Mouse (Mus musculus): ENCODE results near the gene Spg7. TPM values are rescaled to one million over a fixed set of nuclear protein-coding genes. Genes with fewer than 3 reads are reported as not detected.
"Not testable (repeated sequence)": the region's sequence is repeated elsewhere in the genome, so short reads cannot be mapped to it uniquely, and the experiment has no call there.

The Spg7 gene
- polyA plus RNA-seq, 1 experiment from 2014 or later: 143 TPM

GRCm38 (mm10) chr8:123040110-123040650 lies 22.6 kb upstream of the Spg7 start:
- no peak for ATAC-seq
- POLR2A ChIA-PET: interaction anchor here (0.6 to 2.4 kb wide), 5 partner anchors 9 to 133 kb away, joined by 3 to 9 read pairs (median 3); no protein-coding TSS in a partner anchor
- in situ Hi-C loops (cut with MboI; ENCODE audit: low pct_unique_long_range_greater_than_20kb): no loop called here

DNA sequence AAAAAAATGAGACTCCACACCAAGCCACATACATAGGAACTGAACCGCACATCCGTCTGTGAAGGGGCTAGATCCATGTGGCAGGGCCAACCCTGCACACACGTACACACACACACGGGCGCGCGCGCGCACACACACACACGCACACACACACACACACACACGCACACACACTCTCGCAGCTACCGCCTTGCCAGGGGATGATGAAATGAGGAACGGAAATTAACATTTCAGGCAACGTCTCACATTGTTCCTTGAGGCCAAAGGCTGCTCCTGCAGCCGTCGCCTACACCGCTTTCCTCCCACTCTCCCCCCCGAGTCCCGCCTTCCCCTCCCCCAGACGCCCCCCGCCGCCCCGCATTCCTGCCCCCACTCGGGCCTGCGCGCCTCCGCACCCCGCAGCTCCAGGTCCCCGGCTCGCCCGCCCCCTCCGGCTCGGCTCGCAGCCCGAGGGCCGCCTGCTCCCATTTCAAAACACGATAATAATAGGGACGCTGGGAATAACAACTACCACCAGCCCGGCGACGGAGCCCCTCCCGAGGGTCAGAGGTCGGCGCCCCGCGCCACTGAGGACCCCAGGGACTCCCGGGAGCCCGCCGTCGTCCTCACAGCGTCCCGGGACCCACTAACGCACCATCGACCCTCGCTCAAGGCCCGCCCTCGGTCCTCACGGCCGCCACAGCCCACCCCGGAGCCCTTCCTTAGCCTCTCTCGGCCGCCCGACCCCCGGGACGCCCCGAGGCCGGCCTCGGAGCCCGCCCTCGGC lies 21.6 kb upstream of the Spg7 start:
- CTCF ChIA-PET: interaction anchor here (1.1 to 1.5 kb wide), 3 partner anchors 12 to 207 kb away, joined by 3 read pairs; no protein-coding TSS in a partner anchor

More at GRCm38 (mm10) chr8:123040110-123040650, 22.6 kb upstream of the Spg7 start:
- DNase-seq (ENCODE audit: low read depth, low spot score): no peak
- TF ChIP-seq CTCF (IDR thresholded peaks at IDR 0.05): no peak
- H3K27me3 ChIP-seq: no peaks in the 10 kb centered on the region
- CTCF ChIA-PET: interaction anchor here (1.1 to 1.5 kb wide), 3 partner anchors 11 to 206 kb away, joined by 3 read pairs; no protein-coding TSS in a partner anchor

DNA sequence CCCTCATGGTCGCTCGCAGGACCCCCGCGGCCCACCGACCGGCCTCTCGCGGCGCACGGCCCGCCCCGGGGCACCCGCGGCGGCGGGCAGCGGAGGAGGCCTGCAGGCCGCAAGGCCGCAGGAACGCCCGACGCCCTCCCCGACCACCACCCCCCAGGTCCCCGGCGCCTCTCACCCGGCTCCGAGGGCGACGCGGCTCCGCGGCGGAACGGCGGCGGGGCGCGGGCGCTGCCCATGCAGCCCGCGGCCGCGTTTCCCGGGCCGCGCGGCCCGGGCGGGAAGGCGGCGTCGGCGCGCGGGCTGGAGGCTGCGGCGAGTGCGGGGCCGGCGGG lies 21.0 kb upstream of the Spg7 start:
- no peaks in the 10 kb centered on the region for H3K27me3 ChIP-seq
- in situ Hi-C loops (cut with MboI; ENCODE audit: low pct_unique_long_range_greater_than_20kb): no loop called here
- DNase-seq (ENCODE audit: low read depth, low spot score) (no peak), ATAC-seq (peak; percentile 17)
- POLR2A ChIA-PET: interaction anchor here (2.4 kb wide), 1 partner anchor 135 kb away, joined by 9 read pairs; no protein-coding TSS in a partner anchor
- TF ChIP-seq CTCF (IDR thresholded peaks at IDR 0.05): no peak
- CTCF ChIA-PET: interaction anchor here (1.5 kb wide), 1 partner anchor 21 kb away, joined by 4 read pairs; no protein-coding TSS in a partner anchor

More for the DNA sequence above, 21.6 kb upstream of the Spg7 start:
- ATAC-seq (no peak), DNase-seq (ENCODE audit: low read depth, low spot score) (no peak)
- in situ Hi-C loops (cut with MboI; ENCODE audit: low pct_unique_long_range_greater_than_20kb): no loop called here
- POLR2A ChIA-PET: interaction anchor here (0.6 to 2.4 kb wide), 3 partner anchors 10 to 134 kb away, joined by 3 to 9 read pairs (median 6); no protein-coding TSS in a partner anchor
- TF ChIP-seq CTCF (IDR thresholded peaks at IDR 0.05): no peak
- H3K27me3 ChIP-seq: no peaks in the 10 kb centered on the region

DNA sequence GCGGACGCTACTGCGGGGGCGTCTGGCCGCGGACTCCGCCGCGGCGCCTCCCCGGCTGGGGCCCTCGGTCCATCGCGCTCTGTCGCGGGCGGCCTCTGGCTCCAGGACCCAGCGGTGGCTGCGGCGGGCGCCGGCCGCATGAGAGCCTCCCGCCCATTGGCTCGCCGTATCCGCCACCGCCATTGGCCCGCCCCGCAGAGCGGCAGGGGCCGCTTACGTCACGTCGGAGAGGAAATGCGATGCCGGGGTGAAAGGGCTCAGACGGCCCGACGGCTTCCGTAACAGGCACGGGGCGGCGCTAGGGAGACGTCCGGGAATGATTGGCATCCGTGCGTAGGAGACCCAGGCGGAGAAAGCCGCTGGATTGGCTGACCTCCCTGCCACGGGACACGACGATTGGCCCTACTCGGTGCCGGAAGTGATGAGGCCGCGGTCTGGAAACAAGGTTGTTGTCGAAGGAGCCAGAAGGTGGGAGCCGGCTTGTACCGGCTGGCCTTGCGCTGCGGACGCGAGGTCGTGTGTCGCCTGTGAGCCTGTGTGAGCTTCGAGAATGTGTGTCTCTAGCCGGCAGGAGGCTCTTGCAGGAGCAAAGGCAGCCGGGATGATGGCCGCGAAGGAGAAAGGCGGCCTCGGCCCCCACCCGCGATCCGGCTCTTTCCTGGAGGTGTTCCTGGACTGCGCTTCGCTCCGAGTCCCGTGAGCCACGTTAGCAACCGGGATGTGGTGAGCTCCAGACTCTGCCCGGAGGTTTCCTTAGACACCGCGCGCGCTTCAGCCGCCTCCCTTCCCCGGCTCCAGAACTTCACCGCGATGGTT lies 20.4 kb upstream of the Spg7 start, which contains the start of gene Ankrd11:
Ankrd11 (minus strand) TSS at position 120 of the 816 bp plus-strand sequence.
- CTCF ChIA-PET: interaction anchor here (0.8 to 1.8 kb wide), 4 partner anchors 20 to 136 kb away, joined by 3 to 9 read pairs (median 4); no protein-coding TSS in a partner anchor
- peak; percentile 91 for ATAC-seq
- in situ Hi-C loops (cut with MboI; ENCODE audit: low pct_unique_long_range_greater_than_20kb): no loop called here
- no peak for TF ChIP-seq CTCF (IDR thresholded peaks at IDR 0.05)
- DNase-seq (ENCODE audit: low read depth, low spot score): peak; percentile 96
- H3K27me3 ChIP-seq: no peaks in the 10 kb centered on the region
- POLR2A ChIA-PET: interaction anchor here (1.2 to 1.4 kb wide), 2 partner anchors 24 to 136 kb away, joined by 3 to 4 read pairs; no protein-coding TSS in a partner anchor

- POLR2A ChIA-PET: interaction anchor here (1.2 to 1.4 kb wide), 2 partner anchors 23 to 137 kb away, joined by 3 to 4 read pairs; no protein-coding TSS in a partner anchor
- in situ Hi-C loops (cut with MboI; ENCODE audit: low pct_unique_long_range_greater_than_20kb): no loop called here
- CTCF ChIA-PET: interaction anchor here (0.8 to 1.8 kb wide), 4 partner anchors 19 to 137 kb away, joined by 3 to 9 read pairs (median 4); no protein-coding TSS in a partner anchor
- DNase-seq (ENCODE audit: low read depth, low spot score): no peak
- no peaks in the 10 kb centered on the region for H3K27me3 ChIP-seq
- no peak for TF ChIP-seq CTCF (IDR thresholded peaks at IDR 0.05)
- ATAC-seq: no peak
These were observed 19.6 kb upstream of the Spg7 start for GRCm38 (mm10) chr8:123042974-123043625.

DNA sequence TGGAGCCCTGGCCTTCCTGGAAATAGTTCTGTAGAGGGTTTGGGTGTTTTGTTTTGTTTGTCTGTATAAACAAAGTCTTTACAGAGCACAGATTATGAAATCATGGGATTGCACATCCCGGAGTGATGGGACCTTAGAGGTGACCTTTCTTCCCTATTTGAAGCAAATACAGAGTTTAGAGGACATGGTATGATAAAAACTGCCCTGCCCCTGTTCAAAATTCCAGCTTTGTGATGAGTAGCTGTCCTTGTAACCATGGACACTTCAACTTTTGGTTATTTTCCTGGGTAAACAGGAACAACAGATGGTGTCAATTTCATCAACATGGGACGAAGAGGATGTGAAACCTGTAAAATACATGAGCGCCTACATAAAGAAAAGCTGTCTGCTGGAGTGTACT lies 18.8 kb upstream of the Spg7 start:
- H3K27me3 ChIP-seq: no peaks in the 10 kb centered on the region
- ChIA-PET POLR2A (interaction anchor here (0.7 kb wide), 1 partner anchor 39 kb away, joined by 3 read pairs; no protein-coding TSS in a partner anchor), CTCF (interaction anchor here (0.7 to 1.8 kb wide), 2 partner anchors 133 to 137 kb away, joined by 3 to 9 read pairs; no protein-coding TSS in a partner anchor)
- no peak for TF ChIP-seq CTCF (IDR thresholded peaks at IDR 0.05)
- DNase-seq (ENCODE audit: low read depth, low spot score) (no peak), ATAC-seq (no peak)
- in situ Hi-C loops (cut with MboI; ENCODE audit: low pct_unique_long_range_greater_than_20kb): no loop called here

GRCm38 (mm10) chr8:123044743-123045425 lies 17.9 kb upstream of the Spg7 start:
- POLR2A ChIA-PET; DNase-seq (ENCODE audit: low read depth, low spot score); H3K27me3 ChIP-seq; CTCF ChIA-PET; ATAC-seq: not testable (repeated sequence)
- in situ Hi-C loops (cut with MboI; ENCODE audit: low pct_unique_long_range_greater_than_20kb): loop anchor here (5.0 kb wide), 1 partner anchor 138 kb away; no protein-coding TSS in a partner anchor

DNA sequence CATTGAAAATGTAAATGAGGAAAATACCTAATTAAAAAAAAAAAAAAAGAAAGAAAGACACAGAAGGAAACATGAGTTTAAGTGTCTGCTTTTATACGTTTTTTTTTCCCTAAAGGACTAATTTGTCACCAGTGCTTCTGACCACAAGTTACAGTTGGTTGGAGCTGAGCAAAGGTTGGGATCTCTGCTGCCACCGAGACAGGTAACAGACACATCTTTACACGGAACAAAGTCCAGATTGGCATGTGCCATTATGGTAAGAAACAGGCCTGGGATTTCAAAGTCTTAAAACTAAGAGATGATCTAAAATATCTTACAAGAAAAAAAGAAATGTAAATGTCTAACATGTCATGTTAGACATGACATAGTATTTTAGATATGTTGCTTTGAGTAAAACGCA lies 16.0 kb upstream of the Spg7 start:
- no peak for DNase-seq (ENCODE audit: low read depth, low spot score)
- ChIA-PET POLR2A (interaction anchor here (0.7 to 2.8 kb wide), 2 partner anchors 18 to 134 kb away, joined by 6 to 8 read pairs; no protein-coding TSS in a partner anchor), CTCF (interaction anchor here (1.1 kb wide), 2 partner anchors 12 to 140 kb away, joined by 4 read pairs; no protein-coding TSS in a partner anchor)
- in situ Hi-C loops (cut with MboI; ENCODE audit: low pct_unique_long_range_greater_than_20kb): loop anchor here (5.0 kb wide), 1 partner anchor 139 kb away; no protein-coding TSS in a partner anchor
- no peaks in the 10 kb centered on the region for H3K27me3 ChIP-seq
- TF ChIP-seq CTCF (IDR thresholded peaks at IDR 0.05): no peak
- ATAC-seq: no peak

GRCm38 (mm10) chr8:123047827-123048226 lies 14.9 kb upstream of the Spg7 start:
- ChIA-PET CTCF (interaction anchor here (0.9 to 1.1 kb wide), 3 partner anchors 11 to 141 kb away, joined by 3 to 4 read pairs (median 4); no protein-coding TSS in a partner anchor), POLR2A (interaction anchor here (0.6 to 2.8 kb wide), 2 partner anchors 17 to 166 kb away, joined by 3 to 8 read pairs; no protein-coding TSS in a partner anchor)
- ATAC-seq (no peak), DNase-seq (ENCODE audit: low read depth, low spot score) (peak; percentile 33)
- no peak for TF ChIP-seq CTCF (IDR thresholded peaks at IDR 0.05)
- in situ Hi-C loops (cut with MboI; ENCODE audit: low pct_unique_long_range_greater_than_20kb): loop anchor here (5.0 kb wide), 1 partner anchor 141 kb away; no protein-coding TSS in a partner anchor
- H3K27me3 ChIP-seq: no peaks in the 10 kb centered on the region

Data from Patski (cell line).